Mouse (Mus musculus): ENCODE data around the gene Stk32c.

The Stk32c gene

DNA sequence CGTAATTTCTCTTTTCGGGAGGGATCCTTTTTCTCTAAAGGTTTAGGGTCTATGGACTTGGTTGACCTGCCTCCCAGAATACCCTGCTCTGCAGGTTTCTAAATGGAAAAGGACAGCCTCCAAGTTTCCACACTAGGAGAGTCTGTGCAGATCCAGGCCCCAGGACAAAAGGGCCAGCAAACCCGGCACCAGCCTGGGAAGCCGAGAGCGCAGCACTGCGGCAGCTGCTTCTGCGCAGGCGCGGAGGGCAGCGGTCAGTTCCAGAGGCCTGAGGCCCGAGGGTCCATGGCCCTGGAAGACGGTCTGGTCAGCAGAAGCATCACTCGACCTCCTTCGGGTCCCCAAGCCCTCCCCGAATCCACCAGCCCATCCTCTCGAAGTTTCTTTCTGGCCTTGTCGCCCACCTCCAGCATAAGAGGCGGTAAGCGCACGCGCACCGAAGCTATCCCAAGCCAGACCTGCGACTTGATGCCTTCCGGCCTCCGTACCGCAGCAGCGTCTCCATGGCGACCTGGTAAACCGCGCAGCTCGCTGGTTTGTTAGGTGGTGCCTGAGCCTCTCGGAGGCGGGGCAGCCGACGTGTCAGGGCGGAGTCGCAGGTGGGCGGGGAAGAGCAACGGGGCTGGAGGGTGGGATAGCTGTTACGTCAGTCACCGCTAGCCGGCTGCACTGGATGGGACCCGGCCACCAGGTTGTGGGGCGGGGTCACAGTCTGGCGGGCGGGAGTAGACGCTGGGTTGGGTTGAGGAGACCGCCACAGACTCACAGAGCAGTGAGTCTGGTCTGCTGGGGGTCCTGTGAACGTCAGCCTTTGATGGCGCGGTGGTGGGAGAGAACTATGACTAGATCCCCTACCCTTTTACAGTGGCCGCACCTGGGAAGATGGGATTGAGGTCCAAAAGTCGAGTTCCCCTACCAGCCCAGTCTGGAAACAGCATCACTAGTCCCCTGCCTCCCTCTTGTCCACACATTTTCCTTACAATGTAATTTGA, at the start of gene Stk32c, which contains the start of gene Lrrc27:
Stk32c (minus strand) TSS at position 554 of the 992 bp plus-strand sequence.
Lrrc27 (plus strand) TSS at position 235 of the 992 bp plus-strand sequence.
- DNase-seq: peak; percentile 99

DNA sequence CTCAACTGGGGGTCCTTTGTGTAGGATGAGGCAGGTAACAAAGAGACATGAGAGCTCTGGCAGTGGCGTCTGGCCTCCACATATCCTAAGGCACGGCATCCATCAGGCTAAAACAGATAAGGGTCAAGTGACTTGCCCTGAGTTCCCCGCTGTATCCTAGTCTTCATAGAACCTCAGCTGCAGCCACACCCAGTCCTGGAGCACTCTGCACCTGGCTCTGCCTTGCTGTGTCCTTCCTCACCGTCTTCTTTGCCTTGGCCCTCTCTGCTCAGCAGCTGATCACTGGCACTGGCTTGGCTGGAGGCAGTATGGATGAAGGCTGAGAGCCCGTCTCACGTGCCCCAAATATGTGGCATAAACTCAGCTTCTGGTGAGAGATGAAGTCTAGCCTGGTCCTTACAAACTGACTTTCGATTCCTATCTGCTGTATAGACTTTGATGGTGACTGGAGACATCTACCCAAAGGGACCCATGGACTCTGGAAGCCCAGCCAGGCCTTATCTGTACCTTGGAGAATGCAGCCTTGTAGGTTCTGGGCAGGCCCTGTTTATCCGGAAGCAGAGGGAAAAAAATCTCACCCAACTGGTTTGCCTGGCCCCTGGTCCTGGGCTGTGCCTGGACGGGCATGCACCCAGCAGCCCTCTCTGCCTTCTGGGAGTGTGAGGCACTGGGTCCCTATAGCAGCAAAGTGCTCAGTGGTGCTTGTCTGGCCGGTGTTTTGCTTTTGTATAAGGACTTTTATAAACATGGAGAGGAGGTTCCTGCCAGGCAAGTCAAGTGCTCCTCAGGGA, 44.8 kb upstream of the Stk32c start:
- DNase-seq: peak; percentile 76

DNA sequence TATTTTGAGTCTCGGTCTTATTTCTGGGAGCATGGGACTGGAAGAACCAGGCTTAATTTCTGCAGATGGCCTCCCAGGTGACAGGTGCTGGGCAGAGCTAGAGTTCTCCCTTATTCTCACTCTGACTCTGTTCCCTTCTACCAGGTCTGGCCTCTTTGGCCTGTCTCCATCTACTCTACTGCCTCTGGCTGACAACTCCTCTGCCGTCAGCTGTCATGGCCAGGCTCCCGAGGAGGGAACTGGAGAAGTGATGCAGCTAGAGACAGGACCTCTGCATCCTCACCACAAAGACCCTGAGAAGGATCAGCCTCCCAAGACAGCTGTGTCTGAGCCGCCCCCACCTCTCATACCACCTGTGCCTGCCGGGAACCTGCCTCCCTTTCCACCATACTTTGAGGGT, 41.5 kb upstream of the Stk32c start:
- DNase-seq: no peak

DNA sequence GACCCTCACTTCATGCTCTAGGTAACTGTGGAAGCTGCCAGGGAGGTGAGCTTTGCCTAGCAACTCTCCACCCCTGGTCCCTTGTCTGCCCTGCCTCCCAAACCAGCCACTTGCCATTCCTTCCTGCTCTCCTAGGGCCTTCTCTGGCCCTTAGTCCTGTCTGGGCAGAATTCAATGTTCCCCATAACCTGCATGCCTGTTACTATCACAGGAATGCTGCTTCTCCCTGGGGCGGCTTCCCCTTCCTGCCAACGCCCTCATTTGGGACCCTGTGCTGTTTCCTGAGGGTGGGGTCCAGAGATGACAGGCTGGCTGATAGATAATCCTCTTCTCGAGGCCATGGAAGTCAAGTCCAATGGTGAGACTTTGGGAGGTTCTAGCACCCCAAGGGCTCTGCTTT, 40.4 kb upstream of the Stk32c start:
- DNase-seq: no peak

DNA sequence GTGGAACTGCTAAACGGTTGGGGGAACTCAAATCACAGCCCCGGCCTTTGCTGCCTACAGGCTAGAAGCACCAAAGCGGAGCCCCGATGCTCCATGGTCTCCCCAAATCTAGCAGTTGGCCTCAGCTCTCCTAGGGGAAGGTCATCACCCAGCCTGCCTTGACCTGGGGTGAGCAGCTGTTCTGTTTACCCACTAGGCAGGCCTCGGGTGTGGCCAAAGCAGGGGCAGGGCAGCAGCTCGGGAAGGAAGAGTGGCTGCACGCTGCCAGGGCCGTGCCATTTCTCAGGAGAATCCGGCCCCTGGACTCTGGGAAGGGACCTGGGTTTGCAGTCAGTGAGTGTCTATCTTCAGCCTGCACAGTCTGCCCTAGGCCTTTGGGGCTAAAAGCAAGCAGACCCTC, 39.9 kb upstream of the Stk32c start:
- peak; percentile 42 for DNase-seq

DNA sequence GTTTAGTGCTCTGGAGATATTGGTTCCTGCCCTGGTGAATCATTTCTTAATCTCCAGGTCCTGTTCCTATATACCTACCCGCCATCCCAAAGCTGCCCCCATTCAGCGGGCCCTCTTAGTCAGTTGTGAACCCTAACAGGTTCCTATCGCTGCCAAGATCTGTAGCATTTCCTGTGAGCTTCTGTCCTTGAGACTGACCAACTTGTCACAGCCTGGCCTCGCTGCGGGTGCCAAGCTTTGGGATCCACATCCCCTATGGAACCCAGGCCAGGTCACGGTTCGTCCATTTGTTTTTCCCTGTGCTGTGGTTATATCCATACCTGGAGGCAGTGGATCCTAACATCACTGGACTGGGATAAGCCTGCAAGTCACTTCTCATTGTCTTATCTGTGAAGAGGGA, 39.5 kb upstream of the Stk32c start:
- no peak for DNase-seq

DNA sequence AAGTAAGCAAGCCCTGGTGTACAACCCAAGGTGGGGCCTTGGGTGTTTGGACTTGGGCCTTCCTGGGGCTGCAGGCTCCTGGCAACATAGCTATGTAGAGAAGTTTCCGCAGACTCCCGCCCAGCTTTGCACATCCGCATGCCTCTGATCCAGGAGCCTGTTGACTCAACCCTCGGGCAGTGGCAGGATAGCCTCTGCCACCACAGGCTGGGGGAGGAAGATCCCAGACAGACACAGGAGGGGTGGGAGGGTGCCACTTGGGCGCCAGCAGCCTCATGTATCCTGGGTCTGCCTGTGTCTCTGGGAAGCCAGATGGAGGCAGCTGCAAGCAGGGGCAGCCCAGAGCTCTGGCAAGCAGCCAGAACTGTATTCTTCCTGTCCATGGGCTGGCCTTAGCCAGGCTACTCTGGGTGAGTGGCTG, 38.8 kb upstream of the Stk32c start:
- DNase-seq: peak; percentile 90

DNA sequence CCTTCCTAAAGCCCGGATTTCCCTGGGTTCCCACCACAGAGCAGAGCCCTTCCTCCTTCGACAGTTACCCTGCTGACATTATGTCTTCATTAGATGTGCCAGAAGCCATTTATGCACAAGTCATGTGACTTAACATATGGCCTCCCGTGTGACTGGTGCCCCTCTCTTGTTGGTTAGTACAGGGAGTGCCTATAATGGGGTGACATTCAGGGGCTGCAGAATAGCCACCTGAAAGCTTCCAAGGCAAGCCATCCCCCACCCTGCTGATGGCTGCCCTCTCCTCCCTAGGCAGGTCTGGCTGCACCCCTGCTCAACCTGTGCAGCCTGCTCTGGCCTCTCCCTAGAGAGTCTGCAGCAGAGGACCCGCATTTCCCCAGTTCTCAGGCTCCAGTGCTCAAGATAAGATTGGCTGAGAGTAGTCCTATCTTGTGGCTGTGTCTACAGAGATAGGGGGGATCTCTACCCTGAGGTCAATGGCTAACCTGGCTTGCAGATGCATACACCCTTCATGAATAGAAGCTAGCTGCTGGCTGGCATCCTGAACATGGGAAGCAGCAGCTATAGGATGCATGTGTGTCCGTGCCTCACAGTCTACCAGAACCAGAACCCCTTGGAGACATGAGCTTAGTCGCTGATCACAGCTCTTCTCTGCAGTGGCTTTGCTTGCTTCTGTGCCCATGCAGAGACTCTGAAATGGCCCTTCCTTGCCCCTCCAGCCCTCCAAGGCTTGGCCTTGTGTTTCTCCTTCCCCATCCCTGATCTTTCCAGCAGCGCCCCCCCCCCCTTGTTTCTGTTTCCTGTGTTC, 36.5 kb upstream of the Stk32c start:
- no peak for DNase-seq

DNA sequence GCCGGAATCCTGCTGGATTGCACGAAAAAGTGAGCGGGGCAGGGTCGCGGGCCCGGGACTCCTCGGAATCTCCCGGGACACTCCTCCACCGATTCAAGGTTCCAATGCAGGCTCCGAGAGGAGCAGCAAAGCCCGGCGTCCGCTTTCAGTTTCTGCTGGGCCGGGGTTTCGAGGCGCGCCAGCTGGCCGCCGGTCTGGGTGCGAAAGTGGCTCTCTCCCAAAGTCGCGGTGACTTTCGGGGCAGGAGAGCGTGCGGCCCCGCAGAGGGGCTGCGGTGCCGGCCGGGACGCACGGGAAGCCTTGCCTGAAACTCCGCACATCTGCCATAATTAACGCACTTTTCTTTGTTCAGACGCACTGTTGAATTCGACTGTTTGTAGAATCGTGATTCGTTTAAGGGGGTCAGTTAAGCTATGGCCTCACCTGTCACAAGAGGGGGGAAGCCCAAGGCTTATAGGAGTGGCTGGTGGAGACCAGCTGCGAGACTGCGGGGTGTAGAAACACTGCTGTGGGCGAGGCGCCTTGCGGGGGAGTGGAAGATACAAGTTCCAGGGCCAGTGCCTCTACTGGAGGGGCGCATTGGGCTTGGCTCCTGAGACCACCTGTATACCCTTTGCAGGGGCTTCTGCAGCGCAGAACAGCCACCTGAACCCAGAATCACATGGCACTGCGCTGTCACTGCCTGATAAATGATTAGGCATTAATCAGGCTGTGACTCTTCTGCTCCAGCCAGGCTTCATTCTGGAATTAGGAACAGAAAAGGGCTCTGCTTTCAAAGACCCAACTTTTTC, 35.7 kb upstream of the Stk32c start:
- peak; percentile 50 for DNase-seq

DNA sequence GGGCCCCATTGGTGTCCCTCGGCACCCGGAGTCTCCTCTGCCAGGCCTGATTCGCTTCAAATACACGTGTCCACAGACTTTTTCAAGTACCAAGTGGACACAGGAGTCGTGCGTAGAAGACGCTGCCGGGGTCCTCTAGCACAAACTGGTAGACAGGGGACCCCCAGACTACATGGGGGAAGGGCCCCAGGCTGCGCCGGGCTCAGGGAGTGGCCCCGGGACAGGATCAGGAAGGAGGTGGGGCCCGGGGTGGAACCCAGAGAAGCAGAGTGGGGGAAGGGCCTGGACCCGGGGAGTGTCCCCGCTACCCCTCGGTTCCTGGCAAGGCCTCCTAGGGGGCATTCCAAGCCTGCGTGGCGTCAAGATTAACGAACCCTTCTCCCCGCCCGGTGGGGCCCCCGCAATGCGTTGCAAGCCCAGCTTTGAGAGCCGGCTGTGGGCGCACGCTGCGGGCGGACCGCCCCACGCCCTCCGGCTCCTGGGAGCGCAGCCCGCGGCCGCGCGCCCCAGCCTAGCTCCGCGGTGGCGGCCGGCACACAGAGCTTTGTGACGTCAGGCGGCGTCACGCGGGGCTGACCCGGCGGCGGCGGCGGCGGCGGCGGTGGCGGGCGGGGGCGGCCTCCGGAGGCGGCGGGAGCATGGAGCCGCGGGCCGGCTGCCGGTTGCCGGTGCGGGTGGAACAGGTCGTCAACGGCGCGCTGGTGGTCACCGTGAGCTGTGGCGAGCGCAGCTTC, 34.9 kb upstream of the Stk32c start, which contains the start of gene Pwwp2b:
Pwwp2b (plus strand) TSS at position 602 of the 734 bp plus-strand sequence.
- peak; percentile 93 for DNase-seq

DNA sequence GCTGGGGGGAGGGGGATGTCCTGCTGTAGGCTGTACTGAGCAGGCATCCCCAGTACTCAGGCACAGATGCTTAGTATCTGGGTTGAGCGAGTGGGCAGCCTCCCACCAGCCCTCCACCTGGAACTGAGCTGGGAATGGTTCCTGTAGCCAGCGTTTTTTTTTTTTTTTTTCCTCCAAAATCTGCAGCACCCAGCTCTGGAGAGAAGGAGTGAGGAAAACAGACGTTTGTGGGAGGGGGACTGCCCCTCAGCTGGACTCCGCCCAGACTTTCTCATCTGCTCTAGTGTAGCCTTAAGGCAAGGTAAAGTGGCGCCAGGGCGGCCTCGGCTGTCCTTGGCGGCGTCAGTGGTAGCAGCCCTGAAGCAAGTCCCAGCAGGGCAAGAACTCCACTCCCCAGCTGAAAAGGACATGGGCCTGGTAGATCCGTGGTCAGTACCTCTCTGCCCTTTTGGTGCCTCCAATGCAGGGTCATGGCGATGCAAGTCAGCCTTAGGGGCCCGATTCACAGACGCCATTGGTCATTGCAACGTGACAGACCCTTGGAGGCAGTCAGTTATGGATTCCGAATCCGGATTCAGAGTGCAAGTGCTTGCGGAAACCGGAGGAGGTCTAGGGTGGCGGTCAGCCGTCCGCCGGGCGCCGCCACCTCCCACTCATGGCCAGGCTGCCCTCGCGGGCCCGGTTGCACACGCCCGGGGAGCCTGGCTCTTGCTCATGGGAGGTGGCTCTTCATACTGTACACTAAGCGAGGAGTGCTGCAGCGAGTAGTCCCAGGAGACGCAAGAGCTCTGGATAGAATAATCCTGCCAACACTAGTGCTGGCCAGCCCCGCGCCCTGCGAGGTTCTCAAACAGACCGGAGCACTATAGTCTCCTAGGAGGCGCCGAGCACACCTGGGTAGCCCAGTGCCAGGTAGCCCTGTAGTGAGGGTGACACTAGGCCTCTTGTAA, 34.1 kb upstream of the Stk32c start:
- DNase-seq: peak; percentile 70

DNA sequence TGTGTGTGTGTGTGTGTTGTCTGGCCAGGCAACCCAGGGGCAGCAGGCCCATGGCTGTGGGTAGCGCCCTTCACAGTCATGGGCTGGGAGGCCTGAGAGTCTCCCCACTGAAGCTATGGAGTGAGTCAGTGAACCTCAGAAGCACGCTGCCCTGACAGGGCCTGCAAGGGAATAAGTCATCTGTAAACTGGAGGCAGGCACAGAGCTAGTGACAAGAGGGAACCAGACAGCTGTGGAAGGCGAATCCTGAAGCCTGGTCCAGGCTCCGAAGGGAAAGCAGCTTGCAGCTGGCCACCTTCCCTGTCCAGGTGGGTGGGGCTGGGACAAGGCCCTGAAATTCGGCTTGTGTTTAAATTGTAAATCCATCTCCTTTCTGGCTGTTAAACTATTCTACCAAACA, 33.0 kb upstream of the Stk32c start:
- no peak for DNase-seq

DNA sequence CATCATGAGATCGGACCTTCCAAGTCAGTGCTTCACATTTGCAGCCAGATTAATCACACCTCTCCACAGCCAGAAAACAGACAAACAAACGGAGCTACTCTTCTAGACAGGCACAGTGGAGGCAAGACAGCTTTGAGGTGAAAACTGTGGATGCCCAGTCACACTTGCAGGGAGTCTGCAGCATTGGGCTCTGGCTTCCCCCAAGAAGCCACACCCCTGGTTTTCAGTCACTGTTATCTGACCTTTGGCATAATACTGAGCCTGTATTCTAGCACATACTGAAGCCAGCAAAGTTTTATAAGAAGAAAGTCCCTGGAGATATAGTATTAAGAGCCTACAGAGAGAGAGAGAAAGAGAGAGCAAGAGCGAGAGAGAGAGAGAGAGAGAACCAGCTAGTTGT, 26.3 kb upstream of the Stk32c start:
- DNase-seq: no peak

DNA sequence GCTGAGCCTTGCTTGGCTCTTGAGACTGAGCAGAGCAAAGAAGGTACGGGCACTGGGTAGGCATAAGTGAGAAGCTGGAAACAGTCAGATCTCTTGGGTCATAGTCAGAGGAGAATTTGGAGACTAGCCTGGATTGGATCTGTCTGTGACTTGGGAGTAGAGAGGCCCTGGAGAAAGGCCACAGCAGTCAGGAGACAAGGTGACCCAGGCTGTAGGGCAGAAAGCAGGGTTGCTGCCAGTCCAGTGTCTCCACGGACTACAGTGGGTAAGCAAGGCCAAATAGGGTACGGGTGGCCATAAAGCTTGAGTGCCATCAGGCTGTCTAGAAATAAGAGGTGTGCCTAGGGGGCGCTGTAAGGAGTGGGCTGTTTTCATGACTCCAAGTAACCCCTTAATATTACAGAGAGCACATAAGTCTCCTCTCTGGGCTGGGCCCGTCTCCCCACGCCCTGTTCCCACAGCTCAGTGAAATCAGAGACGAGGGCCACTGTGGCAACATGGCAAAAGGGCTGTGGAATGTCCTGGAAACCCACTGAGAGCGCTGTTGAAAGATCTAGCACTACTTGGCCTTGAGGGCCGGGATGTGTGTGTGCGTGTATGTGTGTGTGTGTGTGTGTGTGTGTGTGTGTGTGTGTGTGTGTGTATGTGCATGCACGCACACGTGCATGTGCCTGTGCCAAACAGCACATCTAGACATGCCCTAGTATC, 22.7 kb upstream of the Stk32c start:
- DNase-seq: no peak

DNA sequence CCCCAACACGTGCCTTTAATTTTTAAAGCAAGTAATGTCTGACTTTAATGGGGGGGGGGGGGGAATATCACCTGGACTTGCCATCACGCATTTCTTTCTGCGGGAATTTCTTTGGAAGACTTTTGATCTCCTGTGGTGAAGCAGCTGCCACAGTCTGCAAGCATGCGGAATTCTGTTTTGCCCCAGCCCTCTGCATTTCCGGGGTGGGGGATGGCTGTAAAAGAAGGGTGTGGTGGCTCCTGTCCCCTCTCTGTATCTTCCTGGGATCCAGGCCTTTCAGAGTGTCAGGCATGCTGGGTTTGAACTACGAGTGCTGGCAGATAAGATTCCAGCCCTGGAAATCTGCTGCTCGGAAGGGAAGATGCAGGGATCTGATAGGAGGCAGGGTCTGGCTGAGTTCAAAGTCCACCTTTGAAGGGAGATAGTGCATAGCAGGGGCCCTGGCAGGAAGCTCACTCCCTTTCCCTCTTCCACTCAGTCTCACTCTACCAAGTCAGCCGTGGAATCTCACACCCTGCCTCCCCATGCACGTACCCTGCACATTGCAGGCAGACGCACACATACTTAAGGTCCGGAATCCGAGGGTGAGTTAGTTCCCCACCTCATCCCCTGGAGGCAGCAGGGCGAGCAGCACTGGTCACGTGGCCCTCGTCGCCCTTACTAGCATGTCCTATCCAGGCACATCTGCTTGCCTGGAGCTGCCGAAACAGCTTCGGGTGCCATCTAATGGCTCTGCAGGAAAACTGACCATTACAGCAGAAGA, 21.5 kb upstream of the Stk32c start:
- DNase-seq: peak; percentile 82

DNA sequence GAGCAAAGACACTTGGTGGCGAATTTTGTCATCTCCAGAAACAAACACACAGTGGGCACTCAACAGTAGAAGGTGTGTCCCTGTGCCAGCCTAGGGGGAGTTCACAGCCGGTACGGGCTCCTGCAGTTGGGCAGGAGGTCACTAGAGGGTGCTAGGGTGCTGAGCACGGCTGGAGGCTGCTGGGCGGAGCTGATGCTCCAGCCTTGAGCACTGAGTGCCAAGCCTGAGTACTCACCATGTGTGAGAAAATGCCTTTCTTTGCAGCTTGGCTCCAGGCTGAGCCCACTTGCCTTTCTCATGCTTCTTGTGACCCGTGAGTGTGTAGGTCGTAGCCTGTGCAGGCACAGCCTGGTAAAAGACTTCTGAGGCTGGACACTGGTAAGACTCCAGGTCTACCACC, 20.6 kb upstream of the Stk32c start:
- peak; percentile 93 for DNase-seq

DNA sequence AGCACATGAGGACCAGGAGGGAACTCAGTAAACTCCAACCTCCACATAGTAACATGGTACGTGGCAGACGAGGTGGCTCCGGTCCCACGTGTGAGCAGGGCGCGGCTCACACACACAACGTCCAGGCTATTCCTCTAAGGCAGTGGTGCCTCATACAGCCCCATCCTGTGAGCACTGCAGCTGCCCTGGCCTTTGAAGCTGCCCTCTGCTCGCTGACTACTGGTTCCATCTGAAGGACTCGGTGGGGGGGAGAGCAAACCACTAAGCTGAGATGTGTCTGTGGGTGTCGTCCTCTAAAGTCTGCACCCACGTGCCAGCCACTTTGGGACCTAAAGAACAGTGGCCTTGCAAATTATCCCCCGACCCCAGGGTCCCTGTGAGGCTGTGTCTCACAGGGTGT, 17.1 kb upstream of the Stk32c start:
- no peak for DNase-seq

DNA sequence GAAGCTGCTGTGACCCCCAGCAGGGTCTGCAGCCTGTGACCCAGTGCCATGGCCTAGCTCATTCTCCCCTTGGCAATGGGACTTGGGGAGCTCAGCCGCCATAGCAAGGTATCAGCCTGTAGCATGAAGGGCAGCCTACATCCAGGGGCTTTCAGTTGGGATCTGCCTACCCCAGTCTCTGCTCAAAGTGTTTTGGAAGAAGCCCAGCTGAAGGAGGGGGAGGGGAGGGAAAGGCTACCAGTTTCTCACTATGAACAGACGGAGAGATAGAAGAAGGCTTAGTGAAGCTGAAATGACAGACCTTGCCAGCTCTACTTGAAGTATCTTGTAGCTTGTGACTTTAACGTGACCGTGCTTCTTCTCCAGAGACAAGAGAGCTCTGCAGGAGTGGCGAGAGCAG, 16.7 kb upstream of the Stk32c start:
- DNase-seq: no peak

Data from kidney, postnatal 10 days (tissue).